Mouse (Mus musculus) liver, embryonic 14.5 days (tissue): ENCODE measurements around the gene Scp2. TPM values are rescaled to one million over a fixed set of nuclear protein-coding genes. Genes with fewer than 3 reads are reported as not detected.

ENCODE experiments used
- ATAC-seq: fragments of 200-750 bp; cut with Nextera tagmentation; 2 replicates; pipeline ENCODE4 v1.8.0; 2017; ENCODE audit warnings: moderate number of reproducible peaks, mild to moderate bottlenecking, moderate library complexity; ENCODE audit not compliant: insufficient read depth
- DNase-seq, 3 experiments: peaks; one replicate each; pipeline ENCODE4 v3.0.0-alpha.2; 2012 to 2013; ENCODE audit warnings: low read depth in 3 of 3, low spot score in 3 of 3
- H3K27ac ChIP-seq: fragments of 300-500 bp; sonication (generic); 2 replicates; pipeline ENCODE4 v1.5.1; 2014; ENCODE audit warnings: moderate library complexity, mild to moderate bottlenecking, control low read depth, inconsistent platforms
- H3K27me3 ChIP-seq: fragments of 300-500 bp; sonication (generic); 2 replicates; pipeline ENCODE4 v1.6.1; 2014; ENCODE audit warnings: mild to moderate bottlenecking, low read length, moderate library complexity; ENCODE audit not compliant: control insufficient read depth, insufficient read depth
- H3K36me3 ChIP-seq: fragments of 300-500 bp; sonication (generic); replicated peaks from 2 replicates; pipeline ENCODE4 v1.6.1; 2014; ENCODE audit warnings: low read depth; ENCODE audit not compliant: control insufficient read depth, insufficient read depth
- H3K4me1 ChIP-seq, 2 experiments: fragments of 200-500 bp in 1 of 2; fragments of 300-500 bp in 1 of 2; sonication (generic) in 1 of 2; replicated peaks; 2 replicates each; pipeline ENCODE4 v1.6.1; 2012 to 2014; ENCODE audit warnings: antibody characterized with exemption in 1 of 2, inconsistent platforms in 1 of 2, low read length in 1 of 2; ENCODE audit not compliant: control insufficient read depth in 2 of 2, insufficient read depth in 2 of 2
- H3K4me2 ChIP-seq: fragments of 300-500 bp; sonication (generic); 2 replicates; pipeline ENCODE4 v1.6.1; 2014; ENCODE audit warnings: low read depth, mild to moderate bottlenecking, control low read depth, moderate library complexity
- H3K4me3 ChIP-seq, 2 experiments: fragments of 200-500 bp in 1 of 2; fragments of 300-500 bp in 1 of 2; sonication (generic) in 1 of 2; 2 replicates each; pipeline ENCODE4 v1.5.1; 2012 to 2014; ENCODE audit warnings: low read depth in 2 of 2, low read length in 2 of 2, mild to moderate bottlenecking in 2 of 2, control low read depth in 1 of 2, inconsistent platforms in 1 of 2, moderate library complexity in 1 of 2; ENCODE audit not compliant: insufficient read depth in 1 of 2
- H3K9ac ChIP-seq: fragments of 300-500 bp; sonication (generic); replicated peaks from 2 replicates; pipeline ENCODE4 v1.6.1; 2014; ENCODE audit warnings: mild to moderate bottlenecking, control low read depth, moderate library complexity
- H3K9me3 ChIP-seq: fragments of 300-500 bp; sonication (generic); 2 replicates; pipeline ENCODE4 v1.6.1; 2016; ENCODE audit warnings: low read length, mixed read lengths; ENCODE audit not compliant: control insufficient read depth
- CTCF ChIP-seq: IDR thresholded peaks from 2 replicates; pipeline ENCODE4 v1.5.1; 2016; ENCODE audit warnings: antibody characterized with exemption, low read depth, control low read depth
- EP300 ChIP-seq: IDR thresholded peaks from 2 replicates; pipeline ENCODE4 v1.6.1; 2016; ENCODE audit warnings: antibody characterized with exemption, low read depth
- WGBS: fragments of 180-500 bp; shearing (Covaris S2); extraction: QIAGEN DNeasy Blood & Tissue Kit; methylation state at CpG from one replicate; pipeline ENCODE4 v1.1.7; 2014; ENCODE audit not compliant: insufficient replicate concordance; 5-methylcytosine and 5-hydroxymethylcytosine counted together
- polyA plus RNA-seq, 2 experiments: library from polyadenylated mRNA; depleted of rRNA in 1 of 2; stranded (reverse) in 1 of 2; unstranded in 1 of 2; fragments of >200 nt; fragmentation: Nextera tagmentation in 1 of 2; extraction: Ambion mirVana in 1 of 2; gene quantifications; 2 replicates each; pipeline versions ENCODE4 v1.2.1 to v1.2.3; 2012 to 2014

Gene Scp2
- polyA plus RNA-seq, 2 experiments = 195 to 311 TPM

DNA sequence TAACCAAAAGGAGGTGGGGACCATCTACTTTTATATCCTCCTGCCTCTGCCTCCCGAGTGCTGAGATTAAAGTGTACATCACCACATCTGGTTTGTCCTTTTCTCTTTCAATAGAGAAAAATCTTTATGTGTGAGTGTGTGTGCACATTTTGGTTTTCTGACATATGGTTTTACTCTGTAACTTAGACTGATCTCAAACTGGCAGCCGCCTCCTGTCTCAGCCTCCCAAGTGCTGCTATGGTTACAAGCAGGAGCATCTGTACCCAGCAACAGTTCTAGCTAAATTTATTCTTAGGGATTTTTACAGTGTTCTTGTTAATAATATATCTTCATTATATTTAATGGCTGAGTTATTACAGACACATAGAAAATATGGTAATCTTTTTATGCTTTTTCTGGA, 87.6 kb downstream of the Scp2 start:
- H3K36me3 ChIP-seq = peaks cover 12% of the 10 kb centered on the region

DNA sequence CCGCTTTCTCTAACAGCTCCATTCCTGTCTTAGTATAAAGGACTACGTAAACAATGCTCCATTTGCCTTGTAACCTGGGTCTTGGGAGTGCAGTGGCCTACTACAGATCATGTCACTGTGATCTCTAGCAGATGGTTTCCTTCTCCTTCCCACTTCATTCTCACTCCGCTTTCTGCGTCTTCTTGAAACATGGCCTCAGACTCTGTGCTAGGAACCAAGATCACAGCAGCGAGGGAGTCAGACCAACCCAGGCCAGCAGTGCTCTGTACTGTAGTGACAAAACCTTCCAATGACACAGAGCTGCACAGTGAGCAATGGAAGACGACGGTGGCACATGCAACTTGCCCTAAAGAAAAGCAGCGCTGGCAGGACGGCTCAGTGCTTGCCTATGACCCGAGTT, 88.9 kb downstream of the Scp2 start:
- ATAC-seq (no peak), DNase-seq (no peak)
- Histone ChIP-seq H3K9ac (no peak overlapping the region), H3K4me3 (no peak overlapping the region), H3K9me3 (no peaks in the 10 kb centered on the region), H3K27ac (no peak overlapping the region), H3K4me1 (no peaks in the 10 kb centered on the region), H3K36me3 (peaks cover 9% of the 10 kb centered on the region), H3K4me2 (no peak overlapping the region), H3K27me3 (no peaks in the 10 kb centered on the region)
- WGBS = 83% methylated on average over 10 of the region's 10 CpGs
- TF ChIP-seq EP300 (no peak), CTCF (no peak)

More for the DNA sequence above, 87.6 kb downstream of the Scp2 start:
- H3K27me3 ChIP-seq = no peaks in the 10 kb centered on the region
- no peak overlapping the region for H3K9ac ChIP-seq
- no peaks in the 10 kb centered on the region for H3K9me3 ChIP-seq
- H3K4me3 ChIP-seq = no peak overlapping the region
- H3K4me1 ChIP-seq = no peaks in the 10 kb centered on the region
- TF ChIP-seq CTCF = no peak
- no peak for TF ChIP-seq EP300
- 82% methylated on average over 2 of the region's 2 CpGs for WGBS
- no peak overlapping the region for H3K4me2 ChIP-seq
- DNase-seq = no peak
- ATAC-seq = no peak
- no peak overlapping the region for H3K27ac ChIP-seq

DNA sequence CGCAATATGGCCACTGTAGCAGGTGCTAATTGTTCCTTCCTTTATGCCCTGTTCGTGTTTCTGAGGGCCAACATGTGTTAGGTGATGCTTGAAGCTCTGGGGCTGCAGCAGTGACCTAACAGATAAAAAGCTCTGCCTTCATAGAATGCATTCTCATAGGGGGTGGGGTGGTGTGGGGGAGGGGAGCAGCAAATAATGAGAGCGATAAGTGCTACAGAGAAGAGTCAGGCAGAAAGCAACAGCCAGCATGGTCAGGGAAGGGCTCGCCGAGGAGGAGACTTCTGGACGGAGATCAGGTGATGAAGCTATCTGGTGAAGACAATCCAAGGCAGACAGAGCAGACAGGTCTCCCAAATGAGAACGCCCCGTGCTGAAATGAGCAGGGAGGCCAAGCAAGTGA, 92.1 kb downstream of the Scp2 start:
- Histone ChIP-seq H3K27ac (no peak overlapping the region), H3K27me3 (no peaks in the 10 kb centered on the region), H3K9me3 (no peaks in the 10 kb centered on the region), H3K9ac (no peak overlapping the region), H3K4me2 (no peak overlapping the region), H3K4me3 (no peak overlapping the region), H3K4me1 (peaks cover 0 to under 1% of the 10 kb centered on the region in 2 experiments; a peak in 1 of 4 replicates), H3K36me3 (peaks cover 2% of the 10 kb centered on the region)
- DNase-seq (no peak), ATAC-seq (no peak)
- no peak for TF ChIP-seq CTCF
- no peak for TF ChIP-seq EP300
- WGBS = 67% methylated on average over 8 of the region's 8 CpGs

DNA sequence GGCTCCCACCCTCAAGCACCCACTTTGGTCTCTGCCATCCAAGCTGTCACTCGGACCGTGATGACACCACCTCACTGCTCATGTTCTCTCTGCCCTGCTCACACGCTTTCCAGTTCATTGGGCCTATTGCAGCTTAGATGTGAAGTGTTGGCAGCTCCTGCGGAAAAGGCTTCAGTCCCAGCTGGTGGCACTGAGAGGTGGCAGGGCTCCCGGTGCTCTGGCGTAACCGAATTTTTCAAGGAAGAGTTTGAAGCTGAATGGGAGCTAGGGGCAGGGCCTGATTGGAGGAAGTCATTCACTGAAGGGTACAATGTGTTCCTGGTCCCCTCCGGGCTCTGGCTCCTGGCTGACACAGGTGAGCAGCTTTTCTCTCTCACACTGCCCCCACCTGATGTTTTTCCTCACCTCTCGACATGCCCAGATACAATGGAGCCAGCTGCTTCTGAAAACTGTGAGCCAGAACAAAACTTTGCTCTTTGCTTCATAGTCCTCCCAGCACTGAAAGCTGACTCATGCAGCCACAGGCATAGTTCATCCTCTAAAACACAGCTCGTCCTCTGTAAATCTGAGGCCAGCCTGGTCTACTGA, 93.0 kb downstream of the Scp2 start:
- TF ChIP-seq EP300 = no peak
- no peak for TF ChIP-seq CTCF
- WGBS = 75% methylated on average over 10 of the region's 10 CpGs
- DNase-seq (no peak), ATAC-seq (no peak)
- H3K36me3 ChIP-seq = peaks cover 2% of the 10 kb centered on the region
- no peak overlapping the region for H3K27ac ChIP-seq
- no peak overlapping the region for H3K4me2 ChIP-seq
- peaks cover 0 to 2% of the 10 kb centered on the region in 2 experiments; a peak in 1 of 4 replicates for H3K4me1 ChIP-seq
- H3K4me3 ChIP-seq = no peak overlapping the region
- H3K9ac ChIP-seq = no peak overlapping the region
- no peaks in the 10 kb centered on the region for H3K27me3 ChIP-seq
- H3K9me3 ChIP-seq = no peaks in the 10 kb centered on the region

DNA sequence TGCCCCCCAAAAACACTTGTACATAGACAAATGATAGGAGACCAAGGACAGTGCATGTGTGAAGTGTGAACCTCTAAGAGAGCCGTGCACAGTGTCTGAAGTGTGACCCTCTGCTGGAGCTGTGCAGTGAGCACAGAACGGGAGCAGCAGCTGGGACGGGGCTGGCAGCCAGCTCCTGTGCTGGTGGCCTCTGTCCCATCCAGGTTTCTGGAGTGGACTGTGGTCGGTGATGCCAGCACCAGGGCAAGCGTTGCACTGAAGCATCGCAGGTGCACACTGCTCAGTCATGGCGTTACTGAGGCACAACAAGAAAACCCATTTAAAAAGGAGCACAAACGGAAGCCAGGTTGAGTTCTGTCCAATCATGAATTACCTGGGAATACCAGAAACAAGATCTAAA, 98.7 kb downstream of the Scp2 start:
- WGBS = 85% methylated on average over 8 of the region's 8 CpGs
- TF ChIP-seq EP300 (no peak), CTCF (no peak)
- H3K9ac ChIP-seq = no peak overlapping the region
- H3K27ac ChIP-seq = no peak overlapping the region
- no peaks in the 10 kb centered on the region; the same call in none of the 2 replicates for H3K36me3 ChIP-seq
- DNase-seq (no peak), ATAC-seq (no peak)
- H3K4me3 ChIP-seq = no peak overlapping the region
- H3K4me1 ChIP-seq = peaks cover 0 to 2% of the 10 kb centered on the region in 2 experiments; a peak in 1 of 4 replicates
- H3K4me2 ChIP-seq = no peak overlapping the region
- H3K27me3 ChIP-seq = no peaks in the 10 kb centered on the region
- H3K9me3 ChIP-seq = no peaks in the 10 kb centered on the region
